Mouse (Mus musculus) macrophage (primary cell): ENCODE measurements around the gene Lekr1. TPM values are rescaled to one million over a fixed set of nuclear protein-coding genes. Genes with fewer than 3 reads are reported as not detected.

Experiments
- H3K27ac ChIP-seq: fragments of 350-480 bp; formaldehyde crosslinking; 2 replicates; pipeline ENCODE4 v1.9.0; 2021
- H3K36me3 ChIP-seq: fragments of 350-480 bp; formaldehyde crosslinking; 2 replicates; pipeline ENCODE4 v1.9.0; 2021; ENCODE audit errors: inconsistent target
- H3K4me3 ChIP-seq: fragments of 350-480 bp; formaldehyde crosslinking; 2 replicates; pipeline ENCODE4 v1.9.0; 2021; ENCODE audit errors: inconsistent target
- H3K79me2 ChIP-seq: fragments of 350-480 bp; formaldehyde crosslinking; 2 replicates; pipeline ENCODE4 v1.9.0; 2021; ENCODE audit errors: inconsistent target
- WGBS: methylation state at CpG from one replicate; pipeline ENCODE4 v1.1.7; 2026; ENCODE audit warnings: inconsistent platforms; ENCODE audit not compliant: missing documents; 5-methylcytosine and 5-hydroxymethylcytosine counted together
- polyA plus RNA-seq: library from polyadenylated mRNA; stranded (reverse); fragments of 250-400 nt; gene quantifications from 3 replicates; pipeline ENCODE4 v1.2.4, GENCODE M21; 2018; ENCODE audit warnings: inconsistent platforms

The Lekr1 gene
- polyA plus RNA-seq, 1 experiment from 2014 or later, result 2.4 TPM

DNA sequence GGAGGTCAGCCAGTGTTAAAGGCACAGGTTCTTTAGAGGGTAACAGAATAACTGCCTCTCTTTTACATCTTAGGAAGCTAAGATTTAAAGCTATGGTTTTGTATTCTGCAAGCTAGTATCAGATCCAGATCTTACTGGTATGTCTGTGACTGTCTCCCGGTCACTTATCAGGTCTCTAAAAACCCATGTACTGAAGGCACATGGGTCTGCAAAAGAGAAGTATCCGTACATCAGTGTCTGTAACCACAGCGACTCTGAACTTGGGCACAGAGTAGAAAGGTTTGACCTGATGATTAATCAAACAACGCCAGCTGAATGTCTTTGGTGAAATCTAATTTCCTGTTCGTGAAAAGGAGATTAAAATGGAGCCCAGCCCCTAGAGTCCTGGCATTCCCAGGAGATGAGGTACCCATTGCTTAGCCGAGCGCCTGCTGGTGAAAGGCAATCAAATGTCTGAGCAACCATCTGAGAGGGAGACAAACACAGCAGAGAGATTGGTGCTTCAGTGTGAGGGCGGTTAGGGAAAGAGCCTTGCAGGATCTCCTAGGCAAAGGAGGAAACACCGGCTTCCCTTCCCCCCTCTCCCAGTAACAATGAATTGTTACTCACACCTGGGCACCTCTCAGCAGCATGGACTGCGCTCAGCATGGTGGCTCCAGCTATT lies 205.7 kb downstream of the Lekr1 start:
- H3K36me3 ChIP-seq, result no peaks in the 10 kb centered on the region
- H3K4me3 ChIP-seq, result no peak overlapping the region
- no peaks in the 10 kb centered on the region for H3K79me2 ChIP-seq
- 90% methylated on average over 10 of the region's 10 CpGs for WGBS
- no peak overlapping the region for H3K27ac ChIP-seq

DNA sequence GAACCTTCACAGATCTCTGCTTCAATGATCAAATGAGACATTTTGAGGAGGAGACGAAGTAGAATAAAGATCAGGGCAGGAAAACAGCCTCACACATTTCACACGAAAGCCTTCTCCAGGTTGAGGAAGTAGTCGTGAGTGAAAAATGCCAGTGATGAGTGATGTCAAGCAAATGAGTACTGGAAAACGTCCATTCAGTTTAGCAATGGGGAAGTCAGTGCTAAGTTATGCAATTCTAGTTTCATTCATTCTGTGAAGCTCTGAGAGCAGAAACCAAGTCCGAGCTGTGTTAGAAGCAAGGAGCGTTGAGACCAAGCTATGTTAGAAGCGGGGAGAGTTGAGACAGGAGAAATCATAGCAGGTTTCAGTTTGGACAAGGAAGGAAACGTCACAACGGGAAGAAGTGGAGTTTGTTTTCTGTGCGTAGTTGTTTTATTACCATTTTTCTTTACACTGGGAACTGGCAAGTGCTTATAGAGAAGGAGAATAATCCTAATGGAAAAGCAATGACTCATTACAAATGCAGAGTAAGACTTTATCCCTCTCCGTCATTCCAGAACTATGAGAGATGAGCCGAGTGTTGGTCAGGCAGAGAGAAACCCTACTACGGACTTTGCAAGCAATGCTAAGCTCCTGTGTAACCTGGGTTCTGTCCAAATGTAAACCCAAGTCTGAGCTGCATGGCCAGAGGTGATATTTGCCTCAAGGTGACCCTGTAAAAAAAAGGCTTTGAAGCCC lies 207.2 kb downstream of the Lekr1 start:
- Histone ChIP-seq H3K4me3 (no peak overlapping the region; the same call in 1 of the 2 replicates), H3K79me2 (no peaks in the 10 kb centered on the region), H3K27ac (peak overlapping the region; percentile 35; the same call in 1 of the 2 replicates), H3K36me3 (no peaks in the 10 kb centered on the region)
- WGBS, result 12% methylated on average over 13 of the region's 13 CpGs

Other genes with a start within 250 kb of the Lekr1 start
- gene Tiparp, start 137.8 kb upstream of the Lekr1 start, polyA plus RNA-seq, result 16.9 to 22.9 TPM (median 19.6 TPM) in 3 replicates